Mouse (Mus musculus) ovary, adult 2 months (tissue): Measurements from ENCODE around the gene Cd34. TPM values are rescaled to one million over a fixed set of nuclear protein-coding genes. Genes with fewer than 3 reads are reported as not detected.

Source experiments
- polyA plus RNA-seq: library from polyadenylated mRNA; depleted of rRNA; stranded (reverse); fragments of >200 nt; gene quantifications from 2 replicates; pipeline ENCODE4 v1.2.3, GENCODE M21; 2012; rRNA removed

The Cd34 gene
- 56.2 and 70.4 TPM in 2 replicates for polyA plus RNA-seq

GRCm38 (mm10) chr1:194938715-194939114, at the start of gene Cd34:
Cd34 (plus strand) TSS chr1:194938819.

Other genes starting within 250 kb of the Cd34 start
- gene Cd46, start 153.4 kb downstream of the Cd34 start, polyA plus RNA-seq = 0.21 and 0.46 TPM in 2 replicates
- gene Cr1l, start 192.8 kb downstream of the Cd34 start, polyA plus RNA-seq = 28.2 and 29.1 TPM in 2 replicates
- gene Cr2, start 237.9 kb downstream of the Cd34 start, polyA plus RNA-seq = not detected in 2 replicates